Comparison of ENCODE assay signal across 31 mouse cellular contexts in the genomic region with DNA sequence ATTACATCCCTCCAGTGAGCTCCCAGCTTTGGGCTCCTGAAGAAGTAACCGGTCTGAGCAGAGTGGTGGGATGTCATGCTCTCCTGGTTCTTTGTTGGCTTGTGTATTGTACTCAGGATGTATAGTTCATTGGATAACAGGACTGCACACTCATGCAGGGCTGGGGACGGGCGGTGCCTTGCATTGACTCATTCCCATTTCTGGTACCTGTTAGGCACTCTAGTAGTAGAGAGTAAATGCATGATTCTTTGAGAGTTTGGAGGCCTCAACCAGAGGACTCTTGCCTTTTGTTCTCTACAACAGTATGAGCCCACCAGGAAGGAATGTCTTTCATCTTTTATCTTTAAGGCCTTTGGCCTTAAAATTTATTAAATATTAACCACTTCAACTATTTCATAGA. TPM values are rescaled to one million over a fixed set of nuclear protein-coding genes. Genes with fewer than 3 reads are reported as not detected.
"Had no signal": no experiment of that assay in that cellular context is flagged by ENCODE, and none has a peak within 500 bp of the region (broad histone marks: within the 10 kb centered on the region; RNA-seq: fewer than 3 reads in every experiment).

No protein-coding gene starts in this region.

- H3K9ac ChIP-seq: limb, embryonic 12.5 days; limb, embryonic 15.5 days; liver, embryonic 14.5 days; liver, postnatal 0 days; lung, embryonic 14.5 days; midbrain, embryonic 13.5 days; neural tube, embryonic 13.5 days; stomach, embryonic 15.5 days had no signal

- H3K4me2 ChIP-seq: limb, embryonic 12.5 days; limb, embryonic 15.5 days; liver, embryonic 11.5 days; lung, embryonic 14.5 days; midbrain, embryonic 13.5 days; neural tube, embryonic 13.5 days; stomach, embryonic 15.5 days had no signal

- H3K27me3 ChIP-seq: limb, embryonic 12.5 days; limb, embryonic 15.5 days; megakaryocyte, embryonic 14.5 days; midbrain, embryonic 13.5 days; neural tube, embryonic 13.5 days; stomach, embryonic 15.5 days had no signal

- DNase-seq: kidney, adult 18-20 months; kidney, adult 9 months; kidney, postnatal 14 days; kidney, postnatal 4 days; layer of hippocampus, postnatal 36 days; liver, postnatal 0 days; lung, embryonic 14.5 days; lung, postnatal 36 days; right cerebral cortex, postnatal 14 days; right cerebral cortex, postnatal 4 days; thymus, adult 2 months; thymus, postnatal 14 days; thymus, postnatal 4 days had no signal

- H3K27ac ChIP-seq: layer of hippocampus, adult 2 months; left cerebral cortex, adult 2 months; limb, embryonic 12.5 days; limb, embryonic 15.5 days; liver, embryonic 14.5 days; midbrain, embryonic 10.5 days; midbrain, embryonic 13.5 days; neural tube, embryonic 13.5 days; stomach, embryonic 15.5 days had no signal

- H3K36me3 ChIP-seq: limb, embryonic 12.5 days; limb, embryonic 15.5 days; midbrain, embryonic 10.5 days; midbrain, embryonic 13.5 days; neural tube, embryonic 13.5 days; stomach, embryonic 15.5 days had no signal

- ATAC-seq: liver, postnatal 0 days; lung, postnatal 0 days; midbrain, embryonic 13.5 days; midbrain, embryonic 16.5 days had no signal

- H3K4me3 ChIP-seq: layer of hippocampus, adult 2 months; left cerebral cortex, adult 2 months; limb, embryonic 12.5 days; limb, embryonic 15.5 days; megakaryocyte, embryonic 14.5 days; midbrain, embryonic 10.5 days; midbrain, embryonic 13.5 days; myocyte; neural tube, embryonic 13.5 days; stomach, embryonic 15.5 days had no signal

- H3K9me3 ChIP-seq: limb, embryonic 12.5 days; limb, embryonic 15.5 days; megakaryocyte, embryonic 14.5 days; midbrain, embryonic 10.5 days; midbrain, embryonic 13.5 days; neural tube, embryonic 13.5 days; stomach, embryonic 15.5 days had no signal

- H3K4me1 ChIP-seq: limb, embryonic 12.5 days; limb, embryonic 15.5 days; midbrain, embryonic 10.5 days; midbrain, embryonic 13.5 days; stomach, embryonic 15.5 days had no signal

RNA-seq across cellular contexts. Expression of gene Gm21985, which starts 10.8 kb away (rescaled TPM):
- polyA plus RNA-seq: kidney, embryonic 16.5 days; limb, embryonic 12.5 days; limb, embryonic 15.5 days; liver, embryonic 11.5 days; liver, embryonic 14.5 days; liver, postnatal 0 days; lung, embryonic 14.5 days; lung, postnatal 0 days; midbrain, embryonic 13.5 days; myocyte; neural tube, embryonic 13.5 days; stomach, embryonic 15.5 days; thymus, adult 2 months had no signal

RNA-seq across cellular contexts. Expression of gene Nutm1, which starts 17.8 kb away (rescaled TPM):
- total RNA-seq: layer of hippocampus, adult 2 months; layer of hippocampus, postnatal 10 days; layer of hippocampus, postnatal 36 days; left cerebral cortex, adult 2 months; left cerebral cortex, postnatal 10 days; monocyte, adult 5-6 weeks had no signal
- polyA plus RNA-seq: limb, embryonic 15.5 days; liver, embryonic 11.5 days; liver, embryonic 14.5 days; midbrain, embryonic 13.5 days; midbrain, embryonic 16.5 days; myocyte had no signal
